Mouse (Mus musculus) lung, postnatal 14 days (tissue): Measurements from ENCODE around the gene Trhr2.

Experiments
- DNase-seq: peaks from one replicate; pipeline ENCODE4 v3.0.0; 2021

The Trhr2 gene

DNA sequence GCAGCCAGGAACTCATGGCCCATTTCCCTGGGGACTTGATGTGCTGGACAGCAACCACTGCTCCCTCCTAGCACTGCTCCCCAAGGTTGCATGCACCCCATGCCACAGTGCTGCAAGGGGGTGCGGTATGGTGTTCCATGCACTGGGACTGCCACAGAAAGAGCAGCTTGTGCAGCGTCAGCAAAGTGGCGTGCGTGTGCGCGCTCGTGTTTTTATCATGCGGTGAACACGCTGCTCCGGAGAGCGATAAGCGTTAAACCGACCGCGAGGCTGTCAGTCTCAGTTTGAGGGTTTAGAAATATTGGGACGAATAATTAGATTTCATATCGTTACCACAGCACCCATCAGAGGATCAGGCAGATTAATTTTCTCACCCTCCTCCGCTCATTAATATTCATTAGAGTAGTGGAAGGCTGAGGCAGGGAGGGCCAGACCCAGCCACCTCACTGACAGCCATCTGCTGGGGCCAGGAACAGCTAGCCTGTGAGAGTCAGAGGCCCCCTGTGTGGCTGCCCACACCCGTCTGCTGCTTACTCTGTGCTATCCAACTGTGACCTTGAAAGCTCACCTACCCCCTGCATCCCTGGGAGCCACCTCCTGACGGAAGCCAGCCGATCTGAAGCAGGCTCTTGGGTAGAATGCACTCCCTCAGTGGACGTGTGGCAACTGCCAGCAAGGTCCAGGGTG, 30.9 kb downstream of the Trhr2 start:
- DNase-seq: no peak

DNA sequence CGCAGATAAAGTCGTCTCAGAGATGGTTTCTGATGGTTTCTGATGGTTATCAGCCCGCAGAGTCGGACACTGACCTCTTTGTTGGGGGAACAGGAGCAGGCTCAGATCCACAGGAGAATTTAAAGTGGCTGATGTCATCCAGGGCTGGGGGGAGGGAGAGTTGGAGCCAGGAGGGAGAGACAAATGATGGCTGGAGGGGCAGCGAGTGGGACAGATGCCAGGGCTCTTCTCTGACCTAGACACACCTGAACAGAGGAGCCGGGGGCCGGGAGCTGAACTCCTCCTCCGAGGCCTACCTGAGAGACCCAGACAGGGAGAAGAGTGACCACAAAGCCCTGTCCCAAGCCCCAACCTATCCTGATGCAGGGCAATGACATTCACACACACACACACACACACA, 31.5 kb downstream of the Trhr2 start:
- DNase-seq: no peak

DNA sequence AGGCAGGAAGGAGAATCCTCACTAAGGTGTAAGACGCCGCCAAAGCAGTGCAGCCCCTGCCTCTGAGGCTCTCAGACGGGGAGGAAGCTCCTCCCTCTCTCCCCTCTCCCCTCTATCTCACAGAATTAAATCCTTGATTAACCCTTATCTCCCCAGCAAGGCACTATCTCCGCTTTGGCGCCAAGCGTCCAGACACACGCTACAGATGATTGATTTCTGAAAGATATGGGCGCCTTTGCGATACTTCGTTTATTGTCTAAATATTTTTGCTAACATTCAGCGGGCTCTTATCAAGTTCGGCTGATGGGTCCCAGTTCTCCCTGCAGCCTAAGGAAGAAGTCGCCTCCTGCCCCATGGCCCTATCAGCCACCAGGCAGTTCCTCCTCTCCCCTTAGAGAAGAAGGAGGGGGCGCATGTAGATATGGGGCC, 34.4 kb downstream of the Trhr2 start:
- DNase-seq: no peak

DNA sequence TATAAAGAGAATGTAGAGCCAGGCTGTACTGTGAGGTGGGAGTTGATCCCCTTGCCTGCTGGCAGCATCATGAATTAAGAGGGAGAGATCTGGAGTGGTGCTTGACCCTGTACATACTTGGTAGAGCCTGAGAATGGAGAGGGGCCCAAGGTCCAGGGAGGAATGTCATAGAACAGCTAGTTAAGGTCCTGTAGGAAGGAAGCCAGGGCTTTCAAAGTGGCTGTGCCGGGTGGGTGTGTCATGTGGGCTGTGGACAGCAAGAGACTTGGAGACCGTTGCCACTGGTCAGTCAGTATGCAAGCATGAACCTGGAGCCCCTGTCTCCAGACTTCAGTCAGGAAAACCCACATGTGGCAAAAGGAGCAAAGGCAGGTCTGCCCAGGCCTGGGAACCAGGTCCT, 35.4 kb downstream of the Trhr2 start:
- no peak for DNase-seq

DNA sequence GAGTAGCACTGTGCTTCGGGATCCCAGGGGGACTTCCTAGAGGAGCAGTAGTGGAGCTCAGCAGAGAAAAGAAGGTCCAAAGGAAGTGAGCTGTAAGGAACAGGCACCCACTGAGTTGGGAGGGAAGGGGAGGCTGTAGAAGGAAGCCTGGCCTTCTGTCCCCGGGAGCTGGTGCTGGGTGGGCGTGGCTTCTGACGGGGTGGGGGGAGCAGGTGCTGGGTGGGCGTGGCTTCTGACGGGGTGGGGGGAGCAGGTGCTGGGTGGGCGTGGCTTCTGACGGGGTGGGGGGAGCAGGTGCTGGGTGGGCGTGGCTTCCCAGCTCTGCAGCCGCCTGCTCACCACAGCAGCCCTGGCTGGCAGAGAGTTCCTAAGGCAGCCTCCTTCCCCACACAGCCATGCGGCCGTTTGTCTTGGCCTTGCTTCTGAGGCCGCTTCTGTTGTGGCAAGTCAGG, 36.6 kb downstream of the Trhr2 start:
- DNase-seq: peak; percentile 27

DNA sequence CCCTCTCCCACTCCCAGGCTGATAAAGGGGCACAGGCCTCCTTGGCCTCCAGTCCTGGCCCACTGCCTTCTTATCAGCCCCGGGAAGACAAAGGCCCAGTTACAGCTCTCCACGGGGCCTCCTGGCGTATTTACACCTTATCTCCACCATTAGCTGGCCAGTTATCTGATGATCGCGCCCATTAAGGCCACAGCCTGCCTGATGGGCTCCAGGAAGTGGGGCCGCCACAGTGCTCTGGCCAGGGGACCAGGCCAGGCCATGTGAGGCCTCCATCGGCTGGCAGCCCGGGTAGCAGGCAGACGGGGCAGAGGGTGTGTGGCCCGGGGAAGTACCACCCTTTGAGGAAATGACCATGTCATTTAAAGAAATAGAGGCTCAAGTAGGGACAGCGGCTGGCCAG, 37.8 kb downstream of the Trhr2 start:
- peak; percentile 18 for DNase-seq

DNA sequence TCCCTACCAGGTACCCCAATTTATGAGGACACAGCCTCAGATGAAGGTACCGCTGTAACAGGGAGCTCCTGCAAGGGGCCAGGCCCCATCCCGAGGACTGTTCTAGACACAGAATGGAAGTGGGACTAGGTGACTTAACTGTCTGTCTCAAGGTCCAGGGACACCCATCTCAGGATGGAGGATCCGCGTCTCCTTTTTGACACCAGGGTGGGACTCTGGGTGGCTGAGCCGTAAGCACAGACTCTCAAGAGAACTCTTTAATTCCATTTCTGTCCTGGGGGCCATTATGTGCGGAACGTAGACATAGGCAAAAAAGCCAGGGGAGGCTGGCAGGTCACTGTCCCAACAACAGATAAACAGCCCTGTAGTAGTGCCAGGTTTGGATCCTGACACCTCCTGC, 38.4 kb downstream of the Trhr2 start:
- no peak for DNase-seq

DNA sequence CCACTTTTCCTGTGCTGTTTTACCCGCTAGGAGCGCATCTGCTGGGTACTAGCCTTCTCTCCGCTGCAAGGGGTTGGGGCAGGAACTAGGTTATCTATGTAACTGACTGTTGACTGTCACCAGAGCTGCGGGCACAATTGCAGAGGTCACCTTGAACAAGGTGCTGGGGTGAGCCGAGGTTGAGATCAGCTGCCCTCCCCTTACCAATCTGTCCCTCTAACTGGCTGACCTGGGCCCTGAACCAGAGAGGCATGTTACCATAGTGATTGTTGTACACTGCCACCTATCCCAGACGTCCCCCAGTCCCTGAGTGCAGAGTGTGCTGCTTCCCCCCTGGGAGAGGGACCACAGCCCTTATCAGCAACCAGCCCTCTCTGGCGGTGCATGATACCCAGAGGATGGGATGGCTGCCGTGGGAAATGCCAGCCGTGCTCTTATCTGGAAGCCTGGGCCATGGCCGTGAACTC, 39.1 kb downstream of the Trhr2 start:
- no peak for DNase-seq

DNA sequence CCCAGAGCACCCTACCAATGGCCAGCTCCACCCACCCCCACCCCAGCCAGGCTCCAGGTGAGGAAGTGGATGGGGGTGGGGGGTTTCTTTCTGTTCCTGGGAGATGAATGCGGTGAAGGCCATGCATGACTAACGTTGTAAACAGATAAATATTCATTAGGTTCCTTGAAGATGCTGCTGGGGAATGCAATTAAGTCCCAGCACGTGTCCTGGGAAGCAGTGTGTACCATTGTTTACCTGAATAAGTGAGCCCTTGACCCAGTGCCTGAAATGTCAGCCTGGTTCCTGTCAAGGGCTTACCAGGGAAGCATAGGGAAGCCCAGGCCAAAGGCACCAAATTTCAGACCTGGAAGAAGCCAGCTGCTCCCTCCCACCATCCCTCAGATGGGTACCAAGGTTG, 40.0 kb downstream of the Trhr2 start:
- DNase-seq: no peak

DNA sequence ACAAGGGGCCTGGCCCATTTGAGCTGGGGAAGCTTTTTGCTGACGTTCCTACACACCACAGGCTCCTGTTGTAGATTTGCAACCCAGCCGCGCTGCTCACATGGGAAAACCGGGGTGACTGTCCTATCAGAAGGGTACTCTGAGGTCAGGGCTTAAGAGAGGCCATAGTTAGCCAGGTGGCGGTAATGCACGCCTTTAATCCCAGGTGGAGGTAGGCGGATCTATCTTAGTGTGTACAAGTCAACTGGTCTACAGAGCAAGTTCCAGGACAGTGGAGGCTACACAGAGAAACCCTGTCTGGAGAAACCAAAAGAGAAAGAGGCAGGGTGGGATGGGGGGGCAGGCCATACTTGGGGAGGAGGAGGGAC, 40.9 kb downstream of the Trhr2 start:
- DNase-seq: no peak

DNA sequence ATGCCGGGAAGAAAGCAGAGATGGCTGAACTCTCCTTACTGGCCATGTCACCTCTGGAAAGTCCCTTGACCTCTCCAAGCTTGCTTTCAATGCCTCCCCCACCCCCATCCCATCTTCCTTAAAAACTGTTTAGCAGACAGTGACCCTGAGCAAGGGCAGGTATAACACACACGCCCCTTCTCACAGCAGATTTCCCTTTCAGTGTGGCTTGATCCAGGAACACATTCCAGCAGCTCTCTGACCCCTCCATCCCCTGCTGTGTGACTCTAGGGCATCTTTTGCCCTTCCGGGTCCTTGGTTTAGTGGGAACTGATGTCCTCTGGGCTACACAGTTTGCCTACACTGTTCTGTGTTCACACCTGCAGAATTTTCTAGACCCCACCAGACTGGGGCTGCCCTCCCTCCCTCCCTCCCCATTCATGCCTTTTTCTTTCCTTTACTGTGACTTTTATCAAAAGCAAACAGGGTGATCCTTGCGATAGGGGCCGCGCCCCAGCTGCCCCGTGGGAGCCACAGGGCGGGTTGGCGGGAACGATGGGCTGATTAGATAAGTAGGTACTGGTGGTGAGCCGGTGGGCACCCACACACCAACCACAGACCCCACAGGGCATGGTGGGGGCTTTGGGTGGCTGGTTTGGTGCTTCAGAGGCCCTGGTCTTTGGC, 41.4 kb downstream of the Trhr2 start:
- no peak for DNase-seq

DNA sequence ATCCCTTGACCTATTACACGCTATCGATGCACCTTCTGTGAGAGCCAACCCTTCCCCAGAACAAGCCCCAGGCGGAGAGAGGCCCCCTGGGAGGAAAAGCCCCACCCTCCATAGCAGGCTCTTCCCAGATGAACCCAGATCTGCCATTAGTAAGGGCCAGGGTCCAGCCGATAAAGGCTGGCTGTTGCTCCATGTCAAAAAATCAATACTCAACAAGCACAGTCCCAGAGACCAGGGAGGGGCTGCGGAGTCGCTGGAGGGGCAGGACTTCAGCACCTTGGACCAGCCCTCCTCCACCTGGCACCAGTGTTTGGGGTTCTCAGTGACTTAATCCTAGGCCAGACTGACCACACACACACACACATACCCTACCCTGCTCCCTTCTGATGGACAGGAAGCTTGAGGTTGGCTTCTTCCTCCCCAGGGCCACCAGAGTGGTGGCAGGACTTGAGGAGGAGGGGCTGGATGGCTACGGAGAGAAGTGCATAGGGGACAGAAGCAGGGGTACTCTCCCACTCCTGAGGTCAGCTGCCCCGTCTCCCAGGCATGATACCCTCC, 42.5 kb downstream of the Trhr2 start:
- DNase-seq: no peak

DNA sequence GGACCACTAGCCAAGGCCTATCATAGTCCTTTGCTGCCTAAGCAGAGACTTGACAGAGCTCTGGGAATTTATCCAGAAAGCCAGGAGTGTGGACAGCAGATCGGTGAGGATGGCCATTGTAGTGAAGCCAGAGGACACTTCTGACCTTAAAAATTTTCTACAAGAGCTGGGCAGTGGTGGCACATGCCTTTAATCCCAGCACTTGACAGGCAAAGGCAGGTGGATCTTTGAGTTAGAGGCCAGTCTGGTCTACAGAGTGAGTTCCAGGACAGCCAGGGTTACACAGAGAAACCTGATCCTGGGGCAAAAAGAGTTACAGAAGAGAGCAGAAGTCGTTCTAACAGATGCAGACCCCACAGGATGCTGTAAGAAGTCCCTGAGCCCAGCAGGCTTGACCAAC, 44.1 kb downstream of the Trhr2 start:
- no peak for DNase-seq

DNA sequence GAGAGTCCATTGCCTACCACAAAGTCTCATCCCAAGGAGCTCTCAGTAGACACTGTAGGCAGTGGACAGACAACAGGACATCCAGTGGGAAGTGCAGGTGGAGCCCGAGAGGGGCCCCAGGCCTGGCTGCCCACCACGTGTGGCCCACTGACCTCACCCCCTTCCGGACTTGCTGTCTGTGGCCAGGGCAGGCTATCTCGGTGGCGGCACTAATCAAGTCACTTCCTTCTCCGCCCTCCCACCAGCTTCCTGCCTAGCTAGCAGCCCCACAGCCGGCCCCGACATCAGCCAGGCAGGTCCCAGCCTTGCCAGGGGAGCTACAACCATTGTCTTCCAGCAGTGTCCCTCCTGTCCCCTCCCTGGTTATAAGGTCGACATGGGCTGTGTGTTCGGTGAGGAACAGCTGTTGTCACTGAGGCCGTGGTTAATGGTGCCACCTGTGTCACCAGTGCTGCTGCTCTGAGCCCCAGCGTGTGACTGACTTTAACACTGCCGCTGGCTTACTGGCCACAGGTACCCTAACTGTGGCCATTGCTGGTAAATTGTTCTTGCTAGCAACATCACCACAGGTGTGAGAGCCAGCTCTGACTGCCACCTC, 45.5 kb downstream of the Trhr2 start:
- DNase-seq: peak; percentile 57

DNA sequence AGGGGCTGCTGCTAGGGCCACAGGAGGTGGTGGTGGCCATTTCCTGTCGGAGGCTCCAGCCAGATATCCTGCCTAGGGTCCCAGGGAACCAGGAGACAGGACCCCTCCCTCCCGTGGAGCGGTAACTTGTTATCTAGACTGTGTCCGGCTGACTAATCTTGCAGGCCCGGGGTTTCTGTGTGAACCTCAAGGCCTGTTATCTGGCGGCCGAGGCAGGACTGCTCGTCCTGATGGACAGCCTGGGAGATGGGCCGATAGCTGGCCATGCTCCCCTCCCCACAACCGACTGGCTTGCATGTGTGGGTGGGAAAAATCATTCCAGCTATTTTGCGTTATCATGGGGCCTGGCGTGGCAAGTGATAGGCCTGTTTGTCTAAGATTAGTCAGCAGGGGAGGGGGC, 47.2 kb downstream of the Trhr2 start:
- DNase-seq: no peak

DNA sequence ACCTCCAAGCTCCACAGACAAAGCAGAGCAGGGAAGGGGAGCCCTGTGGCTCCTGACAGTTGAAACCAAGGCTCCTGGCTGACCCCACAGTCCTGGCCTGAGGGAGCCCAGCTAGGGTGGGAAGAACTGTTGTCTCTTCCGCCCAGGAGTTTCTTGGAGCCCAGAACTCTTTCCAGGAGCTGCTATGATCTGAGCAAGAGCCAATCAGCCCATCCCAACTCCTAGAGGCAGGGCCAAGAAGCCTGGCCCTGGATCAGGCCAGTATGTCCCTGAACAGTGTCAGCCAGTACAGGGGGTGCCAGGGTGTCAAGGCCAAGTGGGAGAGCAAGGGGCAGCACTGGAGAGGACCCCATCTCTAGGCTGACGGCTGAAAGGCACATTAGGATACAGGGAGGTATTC, 48.0 kb downstream of the Trhr2 start:
- DNase-seq: no peak

DNA sequence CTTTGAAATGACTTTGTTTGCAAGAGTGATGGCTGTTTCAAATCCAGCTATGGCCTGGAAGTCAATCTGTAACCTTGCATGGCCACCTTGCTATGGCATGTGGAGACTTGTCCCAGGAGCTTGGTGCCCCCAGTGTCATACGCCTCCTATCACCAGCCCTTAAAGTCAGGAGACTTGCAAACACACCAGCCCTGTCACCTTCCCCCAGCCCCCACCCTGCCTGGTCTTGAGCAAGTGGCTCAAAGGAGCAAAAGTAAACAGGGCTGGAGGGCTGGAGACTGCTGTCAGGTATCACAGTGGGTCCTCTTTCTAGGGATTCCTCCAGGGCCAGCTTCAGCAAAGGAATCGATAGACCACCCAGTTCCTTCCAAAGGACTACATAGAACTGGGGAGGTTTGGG, 49.4 kb downstream of the Trhr2 start:
- no peak for DNase-seq

DNA sequence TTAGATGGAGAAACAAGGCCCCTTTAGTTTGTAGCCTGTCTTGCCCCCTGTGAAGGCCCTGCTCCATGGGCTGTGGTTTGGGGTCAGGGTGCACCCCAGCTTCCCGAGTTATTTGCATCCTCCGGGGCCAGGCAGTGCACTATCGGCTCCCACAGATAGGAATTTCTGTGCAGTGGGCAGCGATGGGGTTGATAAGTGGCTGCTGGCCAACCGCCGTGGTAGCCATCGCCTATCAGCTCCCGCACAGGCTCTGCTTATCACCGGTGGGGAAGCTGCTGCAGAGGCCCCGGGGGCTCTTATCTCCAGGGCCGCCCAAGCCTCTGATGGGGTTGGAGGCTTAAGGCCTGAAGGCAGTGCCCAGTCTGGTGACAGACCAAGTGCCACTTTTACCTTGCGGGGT, 51.3 kb downstream of the Trhr2 start:
- no peak for DNase-seq

DNA sequence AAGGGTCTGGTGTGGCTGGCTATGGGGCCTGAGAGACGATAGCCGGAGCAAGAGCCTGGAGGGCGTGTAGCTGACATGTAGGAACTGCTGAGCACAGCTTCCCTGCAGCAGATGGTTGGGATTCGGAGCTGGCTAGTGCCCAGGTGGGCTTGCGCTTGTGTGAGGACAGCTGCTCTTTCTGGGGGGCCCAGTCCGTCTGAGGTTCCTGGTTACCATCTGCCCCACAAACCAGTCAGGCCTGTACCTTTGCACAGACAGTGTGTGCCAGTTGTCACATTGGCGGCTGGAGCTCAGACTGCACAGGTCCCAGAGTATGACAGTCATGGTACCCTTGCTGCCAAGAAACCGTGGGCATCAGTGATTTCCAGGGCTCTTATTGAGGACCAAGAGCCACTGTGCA, 52.7 kb downstream of the Trhr2 start:
- no peak for DNase-seq
